Mouse (Mus musculus) small intestine, adult 2 months (tissue): ENCODE data around the gene Ldhd. TPM values are rescaled to one million over a fixed set of nuclear protein-coding genes. Genes with fewer than 3 reads are reported as not detected.

ENCODE experiments used
- H3K27ac ChIP-seq: fragments of 200-500 bp; 2 replicates; pipeline ENCODE4 v1.5.1; 2012; ENCODE audit warnings: low read depth, low read length, control low read depth, inconsistent platforms; ENCODE audit not compliant: insufficient read depth
- H3K27me3 ChIP-seq: fragments of 200-500 bp; 2 replicates; pipeline ENCODE4 v1.6.1; 2012; ENCODE audit warnings: mild to moderate bottlenecking, moderate library complexity, low read length, inconsistent platforms; ENCODE audit not compliant: control insufficient read depth, insufficient read depth
- H3K36me3 ChIP-seq: fragments of 200-500 bp; 2 replicates; pipeline ENCODE4 v1.6.1; 2012; ENCODE audit warnings: mild to moderate bottlenecking, low read length, control low read depth, inconsistent platforms; ENCODE audit not compliant: control insufficient read depth, insufficient read depth
- H3K4me1 ChIP-seq: fragments of 200-500 bp; 2 replicates; pipeline ENCODE4 v1.6.1; 2012; ENCODE audit warnings: low read length, inconsistent platforms, mixed read lengths; ENCODE audit not compliant: control insufficient read depth, insufficient read depth, insufficient read length
- H3K4me3 ChIP-seq: fragments of 200-500 bp; 2 replicates; pipeline ENCODE4 v1.5.1; 2012; ENCODE audit warnings: low read depth, mild to moderate bottlenecking, control low read depth, inconsistent platforms, low read length, moderate library complexity
- CTCF ChIP-seq: fragments of 200-500 bp; IDR thresholded peaks from 2 replicates; pipeline ENCODE4 v1.5.1; 2012; ENCODE audit warnings: low read depth, mild to moderate bottlenecking, control low read depth, inconsistent platforms, low read length, moderate library complexity, mixed read lengths; ENCODE audit not compliant: insufficient replicate concordance, insufficient read length; ENCODE audit errors: extremely low read depth
- POLR2A ChIP-seq: fragments of 200-500 bp; IDR thresholded peaks from 2 replicates; pipeline ENCODE4 v1.6.1; 2012; ENCODE audit warnings: low read depth, mild to moderate bottlenecking, control low read depth, inconsistent platforms, low read length, moderate library complexity
- WGBS: fragments of 180-500 bp; shearing (Covaris S2); methylation state at CpG from one replicate; pipeline ENCODE4 v1.1.7; 2018; 5-methylcytosine and 5-hydroxymethylcytosine counted together
- polyA plus RNA-seq: library from polyadenylated mRNA; depleted of rRNA; stranded (reverse); fragments of >200 nt; gene quantifications from 2 replicates; pipeline ENCODE4 v1.2.3, GENCODE M21; 2012

Gene Ldhd
- polyA plus RNA-seq, 1 experiment, result 2.8 TPM

DNA sequence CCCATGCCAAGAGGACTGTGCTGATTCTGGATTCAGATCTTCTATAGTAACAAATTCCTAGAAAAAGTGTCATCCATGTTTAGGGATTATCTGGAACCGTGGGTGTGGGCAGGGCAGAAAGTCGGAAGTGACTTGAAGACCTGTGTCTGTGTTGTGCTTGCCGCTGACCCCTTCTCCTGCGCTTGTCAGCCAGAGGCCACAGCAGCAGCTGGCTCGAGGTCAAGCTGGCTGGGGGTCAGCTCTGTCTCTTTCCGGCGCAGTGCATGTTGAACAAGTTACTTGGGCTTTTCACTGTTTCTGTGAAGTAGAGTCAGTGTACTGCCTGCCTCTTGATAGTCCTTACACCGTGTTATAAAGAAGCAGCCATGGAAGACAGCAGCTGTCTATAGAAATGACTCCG lies 23.2 kb downstream of the Ldhd start:
- 65% methylated on average over 9 of the region's 9 CpGs for WGBS
- Histone ChIP-seq H3K36me3 (0 out of 2 replicates have a peak, but pooled peaks cover 2% of the 10 kb centered on the region), H3K4me1 (peaks cover 8% of the 10 kb centered on the region), H3K27me3 (no peaks in the 10 kb centered on the region), H3K4me3 (no peak overlapping the region), H3K27ac (no peak overlapping the region)
- no peak for TF ChIP-seq CTCF

DNA sequence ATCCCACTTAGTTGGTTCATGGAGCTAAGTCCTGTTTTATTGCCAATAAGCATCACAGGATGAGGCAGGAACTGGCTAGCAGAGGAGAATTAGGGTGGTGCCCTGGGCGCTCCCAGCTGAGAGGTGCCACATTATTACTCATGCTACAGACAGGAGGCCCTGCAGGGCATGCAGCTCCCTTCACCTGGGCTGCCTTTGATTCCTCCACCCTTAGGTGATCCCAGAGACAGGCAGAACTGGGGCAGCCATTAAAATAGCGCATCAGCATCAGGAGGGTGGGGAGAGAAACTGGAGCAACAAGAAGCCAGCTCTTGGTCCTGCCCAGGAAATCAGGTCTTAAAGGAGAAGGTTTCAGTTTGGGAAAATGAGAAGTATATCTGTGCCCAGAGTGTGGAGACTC lies 25.2 kb downstream of the Ldhd start:
- Histone ChIP-seq H3K27ac (no peak overlapping the region), H3K4me1 (peaks cover 8% of the 10 kb centered on the region), H3K36me3 (no peaks in the 10 kb centered on the region), H3K4me3 (no peak overlapping the region), H3K27me3 (no peaks in the 10 kb centered on the region)
- WGBS, result 76% methylated on average over 2 of the region's 2 CpGs
- no peak for TF ChIP-seq CTCF
- TF ChIP-seq POLR2A, result no peak

GRCm38 (mm10) chr8:111602050-111602449 lies 28.1 kb downstream of the Ldhd start:
- WGBS, result 97% methylated on average over 4 of the region's 4 CpGs
- no peak overlapping the region for H3K27ac ChIP-seq
- H3K4me1 ChIP-seq, result peaks cover 7% of the 10 kb centered on the region
- TF ChIP-seq POLR2A (no peak), CTCF (no peak)
- H3K27me3 ChIP-seq, result no peaks in the 10 kb centered on the region
- no peaks in the 10 kb centered on the region for H3K36me3 ChIP-seq
- H3K4me3 ChIP-seq, result no peak overlapping the region

GRCm38 (mm10) chr8:111599707-111600444 lies 30.3 kb downstream of the Ldhd start:
- Histone ChIP-seq H3K4me1 (peaks cover 16% of the 10 kb centered on the region), H3K36me3 (no peaks in the 10 kb centered on the region), H3K27me3 (no peaks in the 10 kb centered on the region), H3K27ac (no peak overlapping the region), H3K4me3 (no peak overlapping the region)
- 78% methylated on average over 9 of the region's 9 CpGs for WGBS
- no peak for TF ChIP-seq POLR2A
- TF ChIP-seq CTCF, result no peak

DNA sequence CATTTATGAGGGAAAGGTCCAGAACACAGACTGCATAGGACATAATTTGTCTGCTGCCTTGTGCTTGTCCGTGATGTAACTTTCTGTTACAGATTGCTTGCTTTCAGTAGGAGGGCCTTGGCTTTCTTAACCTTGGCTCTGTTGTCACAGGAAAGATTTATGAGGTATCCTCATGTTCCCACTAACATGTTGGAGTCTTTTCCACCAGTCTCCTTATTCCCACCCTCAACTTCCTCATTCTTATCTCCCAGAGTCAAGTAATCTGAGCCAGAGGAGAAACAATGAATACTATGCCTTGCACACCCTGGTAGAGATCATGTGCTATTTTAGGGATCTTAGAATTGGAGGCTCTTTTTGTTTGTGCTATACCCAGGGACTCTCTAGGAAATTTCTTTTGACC lies 32.9 kb downstream of the Ldhd start:
- H3K4me1 ChIP-seq, result peaks cover 19% of the 10 kb centered on the region

DNA sequence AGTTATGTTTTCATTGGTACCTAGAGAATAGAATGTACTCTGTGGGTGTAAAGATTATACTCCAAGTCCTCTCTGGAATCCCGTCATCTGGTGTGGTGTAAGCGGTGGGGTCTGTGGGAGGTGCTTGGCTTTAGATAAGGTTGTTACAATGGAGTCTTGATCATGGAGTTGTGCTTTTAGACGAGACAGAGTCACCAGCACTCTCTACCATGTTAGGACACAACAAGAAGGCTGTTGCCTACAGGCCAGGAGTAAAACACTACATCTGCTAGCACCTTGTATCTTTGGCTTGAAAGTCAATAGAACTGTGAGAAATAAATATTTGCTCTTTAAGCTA lies 33.7 kb downstream of the Ldhd start:
- WGBS, result 40% methylated on average over 3 of the region's 3 CpGs
- no peak overlapping the region for H3K4me3 ChIP-seq
- H3K27me3 ChIP-seq, result no peaks in the 10 kb centered on the region
- peaks cover 19% of the 10 kb centered on the region for H3K4me1 ChIP-seq
- H3K27ac ChIP-seq, result peak overlapping the region; percentile 48; the same call in 1 of the 2 replicates
- no peak for TF ChIP-seq CTCF
- no peak for TF ChIP-seq POLR2A
- H3K36me3 ChIP-seq, result no peaks in the 10 kb centered on the region

More for the DNA sequence above, 32.9 kb downstream of the Ldhd start:
- peak overlapping the region; percentile 59 for H3K27ac ChIP-seq
- WGBS, result 4% methylated on average over 1 of the region's 1 CpGs
- no peaks in the 10 kb centered on the region for H3K27me3 ChIP-seq
- TF ChIP-seq CTCF (no peak), POLR2A (no peak)
- H3K36me3 ChIP-seq, result no peaks in the 10 kb centered on the region
- H3K4me3 ChIP-seq, result no peak overlapping the region

- Histone ChIP-seq H3K36me3 (no peaks in the 10 kb centered on the region), H3K27me3 (no peaks in the 10 kb centered on the region), H3K4me1 (peaks cover 19% of the 10 kb centered on the region), H3K4me3 (peak overlapping the region; percentile 35), H3K27ac (peak overlapping the region; percentile 63)
- TF ChIP-seq CTCF (no peak), POLR2A (no peak)
- 25% methylated on average over 15 of the region's 15 CpGs for WGBS
Observed at GRCm38 (mm10) chr8:111595712-111596484, 34.3 kb downstream of the Ldhd start.
